Mouse (Mus musculus): Measurements from ENCODE around the gene Tmed9.

Gene Tmed9

GRCm38 (mm10) chr13:55591961-55592490 is 18.5 kb downstream of the Tmed9 start:
- POLR2A ChIA-PET, result interaction anchor here in 2 of 4 experiments (0.8 to 1.7 kb wide), 8 partner anchors 9 to 326 kb away, joined by 3 to 8 read pairs (median 3); partner anchors contain the start of genes Ddx41 (in 1 of the 2) and Fam193b (in 1 of the 2)
- CTCF ChIA-PET, result no interaction called here

GRCm38 (mm10) chr13:55592512-55593253 is 19.2 kb downstream of the Tmed9 start:
- POLR2A ChIA-PET, result interaction anchor here (0.5 to 2.1 kb wide), 52 partner anchors 9 to 947 kb away, joined by 3 to 16 read pairs (median 5); partner anchors contain the start of genes B230219D22Rik (in 3 of the 4), Ddx46 (in 3 of the 4), Caml (in 2 of the 4) and Ddx41 (in 2 of the 4)
- CTCF ChIA-PET, result interaction anchor here in 3 of 4 experiments (0.6 to 1.8 kb wide), 7 partner anchors 9 to 458 kb away, joined by 3 to 9 read pairs (median 3); partner anchors contain the start of genes Ddx46 (in 2 of the 3), Ddx41 (in 1 of the 3) and Pdlim7 (in 1 of the 3)

GRCm38 (mm10) chr13:55593254-55593747 is 19.8 kb downstream of the Tmed9 start:
- ChIA-PET CTCF (interaction anchor here in 3 of 4 experiments (0.9 to 1.8 kb wide), 6 partner anchors 8 to 80 kb away, joined by 3 to 9 read pairs (median 4); partner anchors contain the start of genes Ddx46 (in 2 of the 3), Ddx41 (in 1 of the 3) and Pdlim7 (in 1 of the 3)), POLR2A (interaction anchor here (0.5 to 2.1 kb wide), 51 partner anchors 8 to 947 kb away, joined by 3 to 16 read pairs (median 5); partner anchors contain the start of genes B230219D22Rik (in 3 of the 4), Ddx46 (in 3 of the 4), Caml (in 2 of the 4) and Ddx41 (in 2 of the 4))

GRCm38 (mm10) chr13:55595375-55595774 is 21.8 kb downstream of the Tmed9 start:
- ChIA-PET CTCF (interaction anchor here in 2 of 4 experiments (0.6 to 1.1 kb wide), 2 partner anchors 45 to 353 kb away, joined by 3 to 11 read pairs; no protein-coding TSS in a partner anchor), POLR2A (interaction anchor here in 2 of 4 experiments (0.6 to 1.8 kb wide), 3 partner anchors 27 to 134 kb away, joined by 3 to 5 read pairs (median 5); partner anchors contain the start of gene Caml (in 2 of the 2))

GRCm38 (mm10) chr13:55596802-55597201 is 23.3 kb downstream of the Tmed9 start:
- ChIA-PET POLR2A (interaction anchor here in 1 of 4 experiments (1.8 kb wide), 1 partner anchor 26 kb away, joined by 5 read pairs; the partner anchor contains the start of gene Caml), CTCF (no interaction called here)

GRCm38 (mm10) chr13:55599566-55600540 is 26.3 kb downstream of the Tmed9 start, which contains the start of gene B4galt7:
Gene B4galt7, plus strand, starts transcription at chr13:55599896.
- CTCF ChIA-PET, result interaction anchor here in 3 of 4 experiments (0.9 to 2.8 kb wide), 6 partner anchors 11 to 127 kb away, joined by 3 to 15 read pairs (median 3); partner anchors contain the start of genes Ddx46 (in 1 of the 3) and Pcbd2 (in 1 of the 3)
- POLR2A ChIA-PET, result interaction anchor here in 3 of 4 experiments (0.7 to 3.3 kb wide), 21 partner anchors 8 to 324 kb away, joined by 3 to 16 read pairs (median 4); partner anchors contain the start of genes Caml (in 3 of the 3), B230219D22Rik (in 2 of the 3) and Fam193b (in 1 of the 3)

GRCm38 (mm10) chr13:55600657-55601056 is 27.1 kb downstream of the Tmed9 start:
- ChIA-PET POLR2A (interaction anchor here in 3 of 4 experiments (0.7 to 3.3 kb wide), 11 partner anchors 9 to 126 kb away, joined by 3 to 16 read pairs (median 5); partner anchors contain the start of genes Caml (in 2 of the 3), B230219D22Rik (in 1 of the 3) and Pcbd2 (in 1 of the 3)), CTCF (interaction anchor here (1.0 to 2.8 kb wide), 5 partner anchors 34 to 127 kb away, joined by 3 to 15 read pairs (median 3); partner anchors contain the start of gene Ddx46 (in 1 of the 4))

GRCm38 (mm10) chr13:55601611-55602010 is 28.1 kb downstream of the Tmed9 start:
- CTCF ChIA-PET, result interaction anchor here (0.5 to 2.8 kb wide), 22 partner anchors 8 to 437 kb away, joined by 3 to 15 read pairs (median 3); partner anchors contain the start of genes Caml (in 1 of the 4), Ddx41 (in 1 of the 4) and Ddx46 (in 1 of the 4)

GRCm38 (mm10) chr13:55604606-55605005 is 31.1 kb downstream of the Tmed9 start:
- POLR2A ChIA-PET, result interaction anchor here in 1 of 4 experiments (1.3 kb wide), 1 partner anchor 18 kb away, joined by 5 read pairs; the partner anchor contains the start of gene Caml
- CTCF ChIA-PET, result no interaction called here

More at GRCm38 (mm10) chr13:55601611-55602010, 28.1 kb downstream of the Tmed9 start:
- POLR2A ChIA-PET, result interaction anchor here (0.6 to 3.3 kb wide), 6 partner anchors 9 to 40 kb away, joined by 3 to 11 read pairs (median 3); partner anchors contain the start of gene Caml (in 1 of the 4)

- CTCF ChIA-PET, result interaction anchor here (0.5 to 1.6 kb wide), 8 partner anchors 16 to 1471 kb away, joined by 3 to 26 read pairs (median 3); no protein-coding TSS in a partner anchor
- POLR2A ChIA-PET, result interaction anchor here in 3 of 4 experiments (0.8 to 8.6 kb wide), 9 partner anchors 7 to 33 kb away, joined by 3 to 54 read pairs (median 6); partner anchors contain the start of genes Caml (in 2 of the 3), B4galt7 (in 1 of the 3) and Ddx46 (in 1 of the 3)
Measured at GRCm38 (mm10) chr13:55606899-55607623, 33.5 kb downstream of the Tmed9 start.

GRCm38 (mm10) chr13:55607624-55608006 is 34.1 kb downstream of the Tmed9 start:
- CTCF ChIA-PET, result interaction anchor here (0.5 to 1.6 kb wide), 6 partner anchors 21 to 102 kb away, joined by 3 to 26 read pairs (median 4); no protein-coding TSS in a partner anchor
- POLR2A ChIA-PET, result interaction anchor here in 3 of 4 experiments (1.1 to 8.6 kb wide), 7 partner anchors 8 to 32 kb away, joined by 3 to 54 read pairs (median 6); partner anchors contain the start of genes Caml (in 2 of the 3) and B4galt7 (in 1 of the 3)

- ChIA-PET POLR2A (interaction anchor here in 2 of 4 experiments (0.9 to 8.6 kb wide), 8 partner anchors 9 to 19 kb away, joined by 3 to 54 read pairs (median 4); partner anchors contain the start of genes Caml (in 2 of the 2) and B4galt7 (in 1 of the 2)), CTCF (interaction anchor here in 2 of 4 experiments (1.0 to 1.8 kb wide), 2 partner anchors 10 to 11 kb away, joined by 3 to 4 read pairs; no protein-coding TSS in a partner anchor)
Measured at GRCm38 (mm10) chr13:55611996-55612395, 38.5 kb downstream of the Tmed9 start.

GRCm38 (mm10) chr13:55613471-55613870 is 39.9 kb downstream of the Tmed9 start:
- ChIA-PET CTCF (interaction anchor here in 1 of 4 experiments (1.0 kb wide), 1 partner anchor 12 kb away, joined by 3 read pairs; no protein-coding TSS in a partner anchor), POLR2A (interaction anchor here (0.5 to 8.6 kb wide), 5 partner anchors 9 to 114 kb away, joined by 3 to 54 read pairs (median 4); partner anchors contain the start of genes Caml (in 2 of the 4) and Ddx46 (in 1 of the 4))

GRCm38 (mm10) chr13:55619328-55619727 is 45.8 kb downstream of the Tmed9 start:
- ChIA-PET CTCF (no interaction called here), POLR2A (interaction anchor here in 2 of 4 experiments (0.6 to 1.5 kb wide), 4 partner anchors 12 to 141 kb away, joined by 3 to 6 read pairs (median 5); no protein-coding TSS in a partner anchor)

GRCm38 (mm10) chr13:55620275-55620674 is 46.7 kb downstream of the Tmed9 start:
- ChIA-PET POLR2A (interaction anchor here in 1 of 4 experiments (1.0 to 5.3 kb wide), 3 partner anchors 11 to 27 kb away, joined by 3 to 54 read pairs (median 15); no protein-coding TSS in a partner anchor), CTCF (interaction anchor here in 1 of 4 experiments (0.5 kb wide), 1 partner anchor 20 kb away, joined by 4 read pairs; no protein-coding TSS in a partner anchor)

All from embryonic stem cell, embryonic (primary cell).